Mouse (Mus musculus): ENCODE measurements around the gene Gm47955. TPM values are rescaled to one million over a fixed set of nuclear protein-coding genes. Genes with fewer than 3 reads are reported as not detected.

The Gm47955 gene
- polyA plus RNA-seq, 1 experiment = not detected

DNA sequence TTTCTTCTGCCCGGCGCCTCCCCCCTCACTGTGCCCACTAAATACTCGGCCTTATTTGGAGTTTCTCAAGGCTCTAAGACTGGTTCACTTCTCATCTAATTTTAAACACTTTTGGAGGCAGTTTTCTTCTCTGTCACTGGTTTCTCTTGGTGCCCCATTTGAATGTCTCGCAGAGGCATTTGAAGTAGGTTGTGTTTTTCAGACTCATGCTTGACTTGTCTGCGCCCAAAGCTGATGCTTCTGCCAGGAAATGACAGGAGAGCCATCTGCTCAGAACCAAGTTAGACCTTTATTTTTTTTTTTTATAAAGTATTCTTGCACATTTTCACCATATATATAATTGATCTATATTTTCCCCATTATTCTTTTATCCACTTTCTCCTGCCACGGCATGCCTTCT is 26.7 kb downstream of the Gm47955 start:
- Histone ChIP-seq H3K4me3 (ENCODE audit: insufficient read depth, poor library complexity, severe bottlenecking) (no peak overlapping the region), H3K27me3 (ENCODE audit: control insufficient read depth, insufficient read depth, insufficient read length) (peaks cover 5% of the 10 kb centered on the region), H3K79me3 (ENCODE audit: low read depth) (no peaks in the 10 kb centered on the region), H3ac (ENCODE audit: control insufficient read depth, insufficient read length, low read depth) (no peak overlapping the region), H3K36me3 (ENCODE audit: control insufficient read depth, insufficient read depth) (no peaks in the 10 kb centered on the region), H3K79me2 (ENCODE audit: control insufficient read depth, insufficient read depth) (no peaks in the 10 kb centered on the region)
- no peak for TF ChIP-seq CEBPB (IDR thresholded peaks at IDR 0.05; ENCODE audit: low read depth)
- TF ChIP-seq MYOG (IDR thresholded peaks at IDR 0.05; ENCODE audit: control insufficient read depth, extremely low read depth, insufficient read length) = no peak
- TF ChIP-seq CTCF (IDR thresholded peaks at IDR 0.05; ENCODE audit: control insufficient read depth, insufficient read depth, insufficient read length) = no peak
- TF ChIP-seq MAX (IDR thresholded peaks at IDR 0.05) = no peak
- TF ChIP-seq FOSL1 (IDR thresholded peaks at IDR 0.05; ENCODE audit: insufficient read depth, low read length, poor library complexity, severe bottlenecking) = no peak
- no peak for TF ChIP-seq MYOD1 (IDR thresholded peaks at IDR 0.05; ENCODE audit: control insufficient read depth, insufficient read length, low read depth)
- TF ChIP-seq USF1 (IDR thresholded peaks at IDR 0.05; ENCODE audit: low read depth) = no peak

DNA sequence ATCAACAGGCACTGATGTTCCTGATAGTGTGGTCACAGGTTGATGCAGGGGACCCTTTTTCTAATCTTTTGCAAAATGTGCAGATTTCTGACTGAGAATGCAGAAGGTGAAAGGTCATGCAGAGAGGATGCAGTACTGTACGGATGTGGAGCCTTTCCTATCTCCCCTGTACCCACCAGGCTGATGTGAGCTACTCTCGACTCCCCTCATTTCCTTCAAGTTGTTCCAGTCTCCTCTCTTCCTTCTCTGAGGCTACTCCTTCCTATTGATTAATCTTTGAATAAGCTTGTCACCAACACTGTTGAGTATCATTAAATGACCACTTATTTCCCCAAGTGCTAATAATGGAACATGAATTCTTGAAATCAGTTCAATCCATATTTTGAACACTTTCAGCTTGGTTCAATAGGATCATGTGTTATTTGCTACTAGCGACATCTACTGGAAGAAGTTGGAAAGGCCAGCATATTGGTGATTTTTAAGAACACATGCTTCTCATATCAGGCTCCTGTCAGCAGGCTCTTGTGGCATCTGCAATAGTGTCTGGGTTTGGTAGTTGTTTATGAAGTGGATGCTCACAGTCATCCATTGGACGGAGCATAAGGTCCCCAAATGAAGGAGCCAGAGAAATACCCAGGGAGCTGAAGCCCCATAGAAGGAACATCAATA is 27.6 kb downstream of the Gm47955 start:
- no peak overlapping the region for H3ac ChIP-seq (ENCODE audit: control insufficient read depth, insufficient read length, low read depth)
- no peak for TF ChIP-seq MYOD1 (IDR thresholded peaks at IDR 0.05; ENCODE audit: control insufficient read depth, insufficient read length, low read depth)
- no peak for TF ChIP-seq MAX (IDR thresholded peaks at IDR 0.05)
- TF ChIP-seq CTCF (IDR thresholded peaks at IDR 0.05; ENCODE audit: control insufficient read depth, insufficient read depth, insufficient read length) = no peak
- TF ChIP-seq FOSL1 (IDR thresholded peaks at IDR 0.05; ENCODE audit: insufficient read depth, low read length, poor library complexity, severe bottlenecking) = no peak
- no peak for TF ChIP-seq MYOG (IDR thresholded peaks at IDR 0.05; ENCODE audit: control insufficient read depth, extremely low read depth, insufficient read length)
- no peak for TF ChIP-seq CEBPB (IDR thresholded peaks at IDR 0.05; ENCODE audit: low read depth)
- TF ChIP-seq USF1 (IDR thresholded peaks at IDR 0.05; ENCODE audit: low read depth) = no peak
- no peaks in the 10 kb centered on the region for H3K36me3 ChIP-seq (ENCODE audit: control insufficient read depth, insufficient read depth)
- no peaks in the 10 kb centered on the region for H3K79me3 ChIP-seq (ENCODE audit: low read depth)
- H3K79me2 ChIP-seq (ENCODE audit: control insufficient read depth, insufficient read depth) = no peaks in the 10 kb centered on the region
- H3K4me3 ChIP-seq (ENCODE audit: insufficient read depth, poor library complexity, severe bottlenecking) = no peak overlapping the region
- H3K27me3 ChIP-seq (ENCODE audit: control insufficient read depth, insufficient read depth, insufficient read length) = peaks cover 9% of the 10 kb centered on the region

DNA sequence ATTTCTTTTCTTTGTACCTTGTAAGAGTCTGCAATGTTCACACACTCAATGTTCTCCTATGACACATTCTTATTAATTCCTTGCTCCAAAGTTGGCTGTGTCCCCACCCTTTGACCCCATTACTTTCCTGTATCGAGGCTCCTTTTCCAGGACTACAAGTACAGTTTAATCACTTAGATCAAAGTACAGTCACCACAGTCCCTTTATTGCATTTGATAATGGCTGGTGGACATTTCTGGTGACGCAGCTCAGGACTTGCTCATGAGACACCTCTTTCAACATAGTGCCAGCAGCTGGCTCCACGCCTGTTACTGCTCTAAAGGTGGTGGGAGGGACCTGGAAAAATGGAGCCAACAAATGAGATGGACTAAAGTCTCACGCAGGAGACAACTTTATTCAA is 31.0 kb downstream of the Gm47955 start:
- Histone ChIP-seq H3K36me3 (ENCODE audit: control insufficient read depth, insufficient read depth) (no peaks in the 10 kb centered on the region), H3K79me3 (ENCODE audit: low read depth) (no peaks in the 10 kb centered on the region), H3K79me2 (ENCODE audit: control insufficient read depth, insufficient read depth) (no peaks in the 10 kb centered on the region), H3ac (ENCODE audit: control insufficient read depth, insufficient read length, low read depth) (no peak overlapping the region), H3K27me3 (ENCODE audit: control insufficient read depth, insufficient read depth, insufficient read length) (peaks cover 13% of the 10 kb centered on the region), H3K4me3 (ENCODE audit: insufficient read depth, poor library complexity, severe bottlenecking) (no peak overlapping the region)
- no peak for TF ChIP-seq FOSL1 (IDR thresholded peaks at IDR 0.05; ENCODE audit: insufficient read depth, low read length, poor library complexity, severe bottlenecking)
- TF ChIP-seq CTCF (IDR thresholded peaks at IDR 0.05; ENCODE audit: control insufficient read depth, insufficient read depth, insufficient read length) = no peak
- no peak for TF ChIP-seq MYOG (IDR thresholded peaks at IDR 0.05; ENCODE audit: control insufficient read depth, extremely low read depth, insufficient read length)
- no peak for TF ChIP-seq MAX (IDR thresholded peaks at IDR 0.05)
- no peak for TF ChIP-seq MYOD1 (IDR thresholded peaks at IDR 0.05; ENCODE audit: control insufficient read depth, insufficient read length, low read depth)
- TF ChIP-seq CEBPB (IDR thresholded peaks at IDR 0.05; ENCODE audit: low read depth) = no peak
- no peak for TF ChIP-seq USF1 (IDR thresholded peaks at IDR 0.05; ENCODE audit: low read depth)

DNA sequence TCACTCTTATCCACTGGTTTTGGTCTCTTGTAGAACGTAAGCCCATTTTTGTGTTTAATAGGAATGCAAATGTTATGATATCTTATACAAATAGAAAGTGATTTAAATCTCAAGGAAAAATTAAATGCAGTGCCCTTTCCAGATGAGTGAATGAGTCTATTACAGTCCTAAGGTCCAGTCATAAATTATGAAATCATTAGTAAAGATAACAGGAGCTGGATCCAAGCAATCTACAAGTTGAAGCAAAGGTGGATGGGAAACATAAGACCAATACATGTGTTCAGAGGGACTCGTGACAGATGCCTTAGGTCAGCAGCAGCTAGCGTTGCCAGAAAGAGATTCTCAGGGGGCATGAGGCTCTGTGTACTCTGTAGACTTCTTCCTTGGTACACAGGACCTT is 31.5 kb downstream of the Gm47955 start:
- H3ac ChIP-seq (ENCODE audit: control insufficient read depth, insufficient read length, low read depth) = no peak overlapping the region
- no peaks in the 10 kb centered on the region for H3K36me3 ChIP-seq (ENCODE audit: control insufficient read depth, insufficient read depth)
- no peak overlapping the region for H3K4me3 ChIP-seq (ENCODE audit: insufficient read depth, poor library complexity, severe bottlenecking)
- H3K27me3 ChIP-seq (ENCODE audit: control insufficient read depth, insufficient read depth, insufficient read length) = peaks cover 13% of the 10 kb centered on the region
- no peak for TF ChIP-seq MYOD1 (IDR thresholded peaks at IDR 0.05; ENCODE audit: control insufficient read depth, insufficient read length, low read depth)
- TF ChIP-seq MAX (IDR thresholded peaks at IDR 0.05) = no peak
- no peak for TF ChIP-seq CEBPB (IDR thresholded peaks at IDR 0.05; ENCODE audit: low read depth)
- no peak for TF ChIP-seq FOSL1 (IDR thresholded peaks at IDR 0.05; ENCODE audit: insufficient read depth, low read length, poor library complexity, severe bottlenecking)
- no peak for TF ChIP-seq MYOG (IDR thresholded peaks at IDR 0.05; ENCODE audit: control insufficient read depth, extremely low read depth, insufficient read length)
- TF ChIP-seq USF1 (IDR thresholded peaks at IDR 0.05; ENCODE audit: low read depth) = no peak
- TF ChIP-seq CTCF (IDR thresholded peaks at IDR 0.05; ENCODE audit: control insufficient read depth, insufficient read depth, insufficient read length) = no peak
- H3K79me2 ChIP-seq (ENCODE audit: control insufficient read depth, insufficient read depth) = no peaks in the 10 kb centered on the region
- H3K79me3 ChIP-seq (ENCODE audit: low read depth) = no peaks in the 10 kb centered on the region

DNA sequence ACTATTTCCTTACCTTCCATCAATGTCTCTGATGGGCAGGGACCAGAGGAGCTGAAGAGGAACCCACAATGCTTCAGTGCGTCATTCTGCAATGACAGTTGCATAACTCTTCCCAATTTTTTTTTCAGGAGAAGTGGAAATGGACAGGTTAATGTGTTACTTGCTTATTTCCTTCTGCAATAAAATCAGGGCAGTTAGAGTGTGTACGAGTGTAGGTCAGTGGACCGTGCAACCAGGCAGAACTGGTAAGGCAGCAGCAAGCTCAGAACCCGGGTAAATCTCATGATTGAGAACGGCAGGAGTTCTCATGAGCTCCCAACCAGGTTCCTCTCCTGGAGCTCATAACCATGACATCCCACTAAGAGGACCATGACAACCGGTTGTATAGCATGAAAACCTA is 32.0 kb downstream of the Gm47955 start:
- Histone ChIP-seq H3K4me3 (ENCODE audit: insufficient read depth, poor library complexity, severe bottlenecking) (no peak overlapping the region), H3ac (ENCODE audit: control insufficient read depth, insufficient read length, low read depth) (no peak overlapping the region), H3K36me3 (ENCODE audit: control insufficient read depth, insufficient read depth) (no peaks in the 10 kb centered on the region), H3K79me2 (ENCODE audit: control insufficient read depth, insufficient read depth) (no peaks in the 10 kb centered on the region), H3K27me3 (ENCODE audit: control insufficient read depth, insufficient read depth, insufficient read length) (peaks cover 13% of the 10 kb centered on the region), H3K79me3 (ENCODE audit: low read depth) (no peaks in the 10 kb centered on the region)
- no peak for TF ChIP-seq MYOD1 (IDR thresholded peaks at IDR 0.05; ENCODE audit: control insufficient read depth, insufficient read length, low read depth)
- no peak for TF ChIP-seq CTCF (IDR thresholded peaks at IDR 0.05; ENCODE audit: control insufficient read depth, insufficient read depth, insufficient read length)
- no peak for TF ChIP-seq CEBPB (IDR thresholded peaks at IDR 0.05; ENCODE audit: low read depth)
- TF ChIP-seq MAX (IDR thresholded peaks at IDR 0.05) = no peak
- TF ChIP-seq MYOG (IDR thresholded peaks at IDR 0.05; ENCODE audit: control insufficient read depth, extremely low read depth, insufficient read length) = no peak
- TF ChIP-seq FOSL1 (IDR thresholded peaks at IDR 0.05; ENCODE audit: insufficient read depth, low read length, poor library complexity, severe bottlenecking) = no peak
- no peak for TF ChIP-seq USF1 (IDR thresholded peaks at IDR 0.05; ENCODE audit: low read depth)

All from C2C12 (cell line).